Mouse (Mus musculus): ENCODE measurements around the gene 9130213A22Rik. TPM values are rescaled to one million over a fixed set of nuclear protein-coding genes. Genes with fewer than 3 reads are reported as not detected.
A peak's percentile ranks its signal among the peaks of the same experiment; 100 is the strongest.
"Not testable (repeated sequence)": the region's sequence is repeated elsewhere in the genome, so short reads cannot be mapped to it uniquely, and the experiment has no call there.

Gene 9130213A22Rik
- total RNA-seq, 2 experiments from 2014 or later, result 0.44 to 1.1 TPM

- peak in 1 of 2 experiments; percentile 74 for DNase-seq (ENCODE audit: low spot score in 2 of 2)
- intact Hi-C loops (cut with DNase I), result loop anchor here (2.0 to 5.0 kb wide), 3 partner anchors 25 to 319 kb away; partner anchors contain the start of genes 9130213A22Rik and Chd3
Observed at GRCm38 (mm10) chr11:69098039-69098761, 24.2 kb downstream of the 9130213A22Rik start.

- DNase-seq (ENCODE audit: low spot score in 2 of 2), result peak; percentile 94 to 99
- intact Hi-C loops (cut with DNase I), result loop anchor here (5.0 kb wide), 2 partner anchors 270 to 320 kb away; partner anchors contain the start of gene Chd3
Observed at GRCm38 (mm10) chr11:69096987-69097900, 25.1 kb downstream of the 9130213A22Rik start.

- no peak for DNase-seq (ENCODE audit: low spot score in 2 of 2)
- intact Hi-C loops (cut with DNase I), result loop anchor here (5.0 kb wide), 2 partner anchors 271 to 321 kb away; partner anchors contain the start of gene Chd3
Observed at GRCm38 (mm10) chr11:69096360-69096986, 25.9 kb downstream of the 9130213A22Rik start.

GRCm38 (mm10) chr11:69095511-69096231, 26.7 kb downstream of the 9130213A22Rik start:
- no peak for DNase-seq (ENCODE audit: low spot score in 2 of 2)
- intact Hi-C loops (cut with DNase I), result loop anchor here (2.0 to 5.0 kb wide), 3 partner anchors 29 to 322 kb away; partner anchors contain the start of gene Chd3

- intact Hi-C loops (cut with DNase I), result loop anchor here (2.0 to 5.0 kb wide), 3 partner anchors 28 to 322 kb away; partner anchors contain the start of gene Chd3
- peak; percentile 100 for DNase-seq (ENCODE audit: low spot score in 2 of 2)
Observed at GRCm38 (mm10) chr11:69094697-69095429, 27.5 kb downstream of the 9130213A22Rik start, which contains the start of gene Per1. Gene Per1, plus strand, starts transcription at chr11:69095217.

- DNase-seq (ENCODE audit: low spot score in 2 of 2), result not testable (repeated sequence)
- intact Hi-C loops (cut with DNase I), result loop anchor here (2.0 kb wide), 1 partner anchor 27 kb away; no protein-coding TSS in a partner anchor
Observed at GRCm38 (mm10) chr11:69093856-69094255, 28.5 kb downstream of the 9130213A22Rik start.

- intact Hi-C loops (cut with DNase I), result no loop called here
- DNase-seq (ENCODE audit: low spot score in 2 of 2), result no peak
Observed at GRCm38 (mm10) chr11:69092871-69093270, 29.5 kb downstream of the 9130213A22Rik start.

- intact Hi-C loops (cut with DNase I), result no loop called here
- DNase-seq (ENCODE audit: low spot score in 2 of 2), result peak; percentile 81
Observed at GRCm38 (mm10) chr11:69092386-69092751, 30.0 kb downstream of the 9130213A22Rik start.

- DNase-seq (ENCODE audit: low spot score in 2 of 2), result no peak
- intact Hi-C loops (cut with DNase I), result no loop called here
Observed at GRCm38 (mm10) chr11:69091566-69092385, 30.6 kb downstream of the 9130213A22Rik start.

GRCm38 (mm10) chr11:69090367-69090766, 32.0 kb downstream of the 9130213A22Rik start:
- intact Hi-C loops (cut with DNase I), result no loop called here

GRCm38 (mm10) chr11:69089616-69090290, 32.6 kb downstream of the 9130213A22Rik start:
- intact Hi-C loops (cut with DNase I), result loop anchor here (5.0 kb wide), 1 partner anchor 33 kb away; the partner anchor contains the start of genes 9130213A22Rik and Hes7
- no peak for DNase-seq (ENCODE audit: low spot score in 2 of 2)

More at GRCm38 (mm10) chr11:69090367-69090766, 32.0 kb downstream of the 9130213A22Rik start:
- no peak for DNase-seq (ENCODE audit: low spot score in 2 of 2)

GRCm38 (mm10) chr11:69088856-69089615, 33.4 kb downstream of the 9130213A22Rik start:
- intact Hi-C loops (cut with DNase I), result loop anchor here (5.0 kb wide), 1 partner anchor 33 kb away; the partner anchor contains the start of genes 9130213A22Rik and Hes7

GRCm38 (mm10) chr11:69088103-69088855, 34.1 kb downstream of the 9130213A22Rik start, which contains the start of gene Vamp2:
Gene Vamp2, plus strand, starts transcription at chr11:69088490.
- DNase-seq (ENCODE audit: low spot score in 2 of 2), result peak; percentile 94 to 95
- intact Hi-C loops (cut with DNase I), result loop anchor here (5.0 kb wide), 1 partner anchor 34 kb away; the partner anchor contains the start of genes 9130213A22Rik and Hes7

More at GRCm38 (mm10) chr11:69088856-69089615, 33.4 kb downstream of the 9130213A22Rik start:
- no peak for DNase-seq (ENCODE audit: low spot score in 2 of 2)

GRCm38 (mm10) chr11:69087597-69087996, 34.8 kb downstream of the 9130213A22Rik start:
- intact Hi-C loops (cut with DNase I), result loop anchor here (5.0 kb wide), 1 partner anchor 35 kb away; the partner anchor contains the start of genes 9130213A22Rik and Hes7

GRCm38 (mm10) chr11:69087082-69087481, 35.3 kb downstream of the 9130213A22Rik start:
- DNase-seq (ENCODE audit: low spot score in 2 of 2), result peak in 1 of 2 experiments; percentile 82
- intact Hi-C loops (cut with DNase I), result loop anchor here (5.0 kb wide), 1 partner anchor 35 kb away; the partner anchor contains the start of genes 9130213A22Rik and Hes7

More at GRCm38 (mm10) chr11:69087597-69087996, 34.8 kb downstream of the 9130213A22Rik start:
- peak in 1 of 2 experiments; percentile 3 for DNase-seq (ENCODE audit: low spot score in 2 of 2)
